Mouse (Mus musculus): ENCODE results near the gene Rela.

GRCm38 (mm10) chr19:5684985-5685384 lies 47.7 kb downstream of the Rela start:
- TF ChIP-seq CTCF (IDR thresholded peaks at IDR 0.05; ENCODE audit: low read depth): no peak
- no peak for TF ChIP-seq EP300 (IDR thresholded peaks at IDR 0.05; ENCODE audit: low read depth)

Measured in liver, postnatal 0 days (tissue).